Mouse (Mus musculus) heart, postnatal 0 days (tissue): ENCODE measurements around the gene Scn5a. TPM values are rescaled to one million over a fixed set of nuclear protein-coding genes. Genes with fewer than 3 reads are reported as not detected.

ENCODE experiments used
- ATAC-seq: fragments of 200-750 bp; cut with Nextera tagmentation; 2 replicates; pipeline ENCODE4 v1.8.0; 2017; ENCODE audit warnings: low read depth, moderate number of reproducible peaks, moderate library complexity; ENCODE audit not compliant: insufficient read depth
- DNase-seq: peaks from one replicate; pipeline ENCODE4 v3.0.0-alpha.2; 2016; ENCODE audit warnings: low spot score
- H3K27ac ChIP-seq: fragments of 300-500 bp; sonication (generic); 2 replicates; pipeline ENCODE4 v1.5.1; 2014; ENCODE audit warnings: low read depth, mild to moderate bottlenecking
- H3K27me3 ChIP-seq: fragments of 300-500 bp; sonication (generic); 2 replicates; pipeline ENCODE4 v1.6.1; 2014; ENCODE audit warnings: low read length, mixed read lengths; ENCODE audit not compliant: control insufficient read depth, insufficient read depth
- H3K36me3 ChIP-seq: fragments of 300-500 bp; sonication (generic); replicated peaks from 2 replicates; pipeline ENCODE4 v1.6.1; 2014; ENCODE audit warnings: low read length, mixed read lengths; ENCODE audit not compliant: control insufficient read depth, insufficient read depth
- H3K4me1 ChIP-seq: fragments of 300-500 bp; sonication (generic); 2 replicates; pipeline ENCODE4 v1.6.1; 2014; ENCODE audit warnings: antibody characterized with exemption; ENCODE audit not compliant: control insufficient read depth, insufficient read depth
- H3K4me2 ChIP-seq: fragments of 300-500 bp; sonication (generic); 2 replicates; pipeline ENCODE4 v1.6.1; 2014; ENCODE audit warnings: low read depth, mild to moderate bottlenecking, low read length, moderate library complexity
- H3K4me3 ChIP-seq: fragments of 300-500 bp; sonication (generic); 2 replicates; pipeline ENCODE4 v1.5.1; 2014; ENCODE audit warnings: low read depth, low read length
- H3K9ac ChIP-seq: fragments of 300-500 bp; sonication (generic); replicated peaks from 2 replicates; pipeline ENCODE4 v1.6.1; 2014; ENCODE audit warnings: low read depth, low read length, mixed read lengths
- H3K9me3 ChIP-seq: fragments of 300-500 bp; sonication (generic); replicated peaks from 2 replicates; pipeline ENCODE4 v1.6.1; 2016; ENCODE audit warnings: low read length; ENCODE audit not compliant: control insufficient read depth
- CTCF ChIP-seq: IDR thresholded peaks from 2 replicates; pipeline ENCODE4 v1.5.1; 2016; ENCODE audit warnings: antibody characterized with exemption, control low read depth, low read depth
- EP300 ChIP-seq: IDR thresholded peaks from 2 replicates; pipeline ENCODE4 v1.6.1; 2016; ENCODE audit warnings: antibody characterized with exemption, low read depth
- WGBS: fragments of 180-500 bp; shearing (Covaris S2); extraction: QIAGEN DNeasy Blood & Tissue Kit; methylation state at CpG from one replicate; pipeline ENCODE4 v1.1.7; 2014; 5-methylcytosine and 5-hydroxymethylcytosine counted together
- polyA plus RNA-seq: library from polyadenylated mRNA; unstranded; fragments of >200 nt; fragmentation: Nextera tagmentation; extraction: Ambion mirVana; gene quantifications from 2 replicates; pipeline ENCODE4 v1.2.1, GENCODE M21; 2015
- total RNA-seq: library from RNA; depleted of rRNA; stranded (reverse); fragments of >200 nt; gene quantifications from 2 replicates; pipeline ENCODE4 v1.2.3, GENCODE M21; 2014; ENCODE audit warnings: low replicate concordance

Gene Scn5a
- total and polyA plus RNA-seq, 2 experiments from 2014 or later = 16.8 to 82.7 TPM

GRCm38 (mm10) chr9:119460410-119460809 is 118.4 kb downstream of the Scn5a start:
- Histone ChIP-seq H3K4me2 (no peak overlapping the region), H3K9ac (no peak overlapping the region), H3K27me3 (no peaks in the 10 kb centered on the region), H3K4me3 (no peak overlapping the region), H3K36me3 (peaks cover 24% of the 10 kb centered on the region), H3K27ac (no peak overlapping the region), H3K4me1 (0 out of 2 replicates have a peak, but pooled peaks cover 5% of the 10 kb centered on the region), H3K9me3 (no peaks in the 10 kb centered on the region)
- DNase-seq (peak; percentile 38), ATAC-seq (no peak; the same call in 1 of the 2 replicates)
- TF ChIP-seq CTCF (peak; percentile 95), EP300 (no peak)
- WGBS = 32% methylated on average over 8 of the region's 8 CpGs

- 0 out of 2 replicates have a peak, but pooled peaks cover 5% of the 10 kb centered on the region for H3K4me1 ChIP-seq
- H3K27ac ChIP-seq = no peak overlapping the region
- no peaks in the 10 kb centered on the region for H3K9me3 ChIP-seq
- no peaks in the 10 kb centered on the region for H3K27me3 ChIP-seq
- 40% methylated on average over 14 of the region's 14 CpGs for WGBS
- no peak overlapping the region for H3K9ac ChIP-seq
- peaks cover 8% of the 10 kb centered on the region; the same call in 1 of the 2 replicates for H3K36me3 ChIP-seq
- H3K4me3 ChIP-seq = no peak overlapping the region
- peak; percentile 46 for ATAC-seq
- DNase-seq = no peak
- H3K4me2 ChIP-seq = no peak overlapping the region
- no peak for TF ChIP-seq EP300
- no peak for TF ChIP-seq CTCF
Measured at GRCm38 (mm10) chr9:119457122-119457521, 121.7 kb downstream of the Scn5a start.

- Histone ChIP-seq H3K4me2 (no peak overlapping the region), H3K4me1 (0 out of 2 replicates have a peak, but pooled peaks cover 5% of the 10 kb centered on the region), H3K9me3 (no peaks in the 10 kb centered on the region), H3K27ac (no peak overlapping the region), H3K36me3 (peaks cover 19% of the 10 kb centered on the region; the same call in 1 of the 2 replicates), H3K4me3 (no peak overlapping the region), H3K27me3 (no peaks in the 10 kb centered on the region), H3K9ac (no peak overlapping the region)
- no peak for DNase-seq
- ATAC-seq = no peak
- WGBS = 77% methylated on average over 14 of the region's 14 CpGs
- TF ChIP-seq CTCF = no peak
- TF ChIP-seq EP300 = no peak
Measured at GRCm38 (mm10) chr9:119455967-119456366, 122.8 kb downstream of the Scn5a start.

GRCm38 (mm10) chr9:119445737-119446136 is 133.1 kb downstream of the Scn5a start:
- WGBS = 13% methylated on average over 6 of the region's 6 CpGs
- Histone ChIP-seq H3K9me3 (no peaks in the 10 kb centered on the region), H3K27me3 (no peaks in the 10 kb centered on the region), H3K4me2 (peak overlapping the region; percentile 70), H3K27ac (no peak overlapping the region), H3K4me1 (0 out of 2 replicates have a peak, but pooled peaks cover 9% of the 10 kb centered on the region), H3K4me3 (peak overlapping the region; percentile 68), H3K36me3 (peaks cover 36% of the 10 kb centered on the region), H3K9ac (no peak overlapping the region; the same call in 1 of the 2 replicates)
- TF ChIP-seq EP300 (no peak), CTCF (no peak)
- DNase-seq = no peak
- no peak for ATAC-seq

GRCm38 (mm10) chr9:119444738-119445429 is 133.9 kb downstream of the Scn5a start, which contains the start of gene Exog:
Gene Exog, plus strand, starts transcription at chr9:119444943.
- Histone ChIP-seq H3K27ac (peak within 1 kb of the TSS; percentile 39; the same call in 1 of the 2 replicates), H3K4me3 (peak within 1 kb of the TSS; percentile 68), H3K9me3 (no peaks in the 10 kb centered on the region), H3K4me2 (peak within 1 kb of the TSS; percentile 70), H3K9ac (peak within 1 kb of the TSS; percentile 66), H3K4me1 (0 out of 2 replicates have a peak, but pooled peaks cover 9% of the 10 kb centered on the region), H3K27me3 (no peaks in the 10 kb centered on the region), H3K36me3 (peaks cover 29% of the 10 kb centered on the region)
- peak; percentile 93 for ATAC-seq
- DNase-seq = peak; percentile 96
- WGBS = under 1% methylated on average over 52 of the region's 52 CpGs
- TF ChIP-seq CTCF (peak; percentile 75), EP300 (no peak)
